Mouse (Mus musculus) Patski (cell line): ENCODE measurements at regions not wholly inside any gene's neighbourhood (a gene's known extent, or its start where the extent isn't known, plus 50 kb on each side); places are given as distances from the start of the nearest gene placed in this dataset.

ENCODE experiments used
- ATAC-seq: fragments of 100-300 bp; one replicate; pipeline ENCODE4 v1.8.0; 2021
- CTCF ChIA-PET: fragments of 350-600 bp; sonication (Branson Sonifier 250); formaldehyde crosslinking; loops from one replicate; lab custom pipeline; 2022; ENCODE audit warnings: inconsistent platforms; lab: Charles Lee
- POLR2A ChIA-PET: fragments of 350-600 bp; sonication (Branson Sonifier 250); formaldehyde crosslinking; loops from one replicate; lab custom pipeline; 2022; ENCODE audit warnings: antibody characterized with exemption, inconsistent platforms; lab: Charles Lee
- DNase-seq: peaks from one replicate; pipeline ENCODE4 v3.0.0-alpha.2; 2011; ENCODE audit warnings: low read depth, low spot score
- H3K27me3 ChIP-seq: fragments of 371-371 bp; one replicate; pipeline ENCODE4 v1.5.1; 2021
- CTCF ChIP-seq: fragments of 100-300 bp; IDR thresholded peaks from one replicate; pipeline ENCODE4 v1.5.1; 2021
- in situ Hi-C: fragments of 300-500 bp; cut with MboI; formaldehyde crosslinking; loops from 3 replicates; pipeline ENCODE4 v1.11.1; 2018; ENCODE audit warnings: low pct_unique_long_range_greater_than_20kb, mixed read lengths

GRCm38 (mm10) chr16:78170627-78171605, 130.4 kb upstream of the Cxadr start:
- CTCF ChIA-PET, result interaction anchor here (0.6 kb wide), 1 partner anchor 998 kb away, joined by 3 read pairs; no protein-coding TSS in a partner anchor
- no peak for TF ChIP-seq CTCF
- H3K27me3 ChIP-seq, result peaks cover 13% of the 10 kb centered on the region
- DNase-seq (no peak), ATAC-seq (no peak)
- in situ Hi-C loops, result loop anchor here (25.0 kb wide), 2 partner anchors 634 to 734 kb away; no protein-coding TSS in a partner anchor
- POLR2A ChIA-PET, result no interaction called here

DNA sequence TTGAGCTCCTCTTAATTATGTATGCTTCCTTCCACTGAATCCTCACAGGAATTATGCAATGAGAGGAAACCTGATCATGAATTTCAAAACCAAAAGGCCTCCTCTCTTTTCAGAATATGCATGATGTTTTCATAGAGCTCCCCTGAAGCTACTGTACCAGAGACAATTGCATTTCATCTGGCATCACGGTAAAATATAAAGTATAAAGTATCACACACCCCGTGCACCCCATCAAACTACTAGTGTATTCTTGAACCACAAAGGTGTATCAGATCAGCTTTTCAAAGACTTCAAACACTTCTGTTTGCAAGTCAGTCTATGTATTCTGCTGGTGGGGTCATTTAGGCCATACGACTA, 144.4 kb upstream of the Cxadr start:
- no peak for ATAC-seq
- CTCF ChIA-PET, result interaction anchor here (0.8 to 1.7 kb wide), 5 partner anchors 9 to 1032 kb away, joined by 3 to 8 read pairs (median 3); no protein-coding TSS in a partner anchor
- H3K27me3 ChIP-seq, result peaks cover 61% of the 10 kb centered on the region
- TF ChIP-seq CTCF, result peak; percentile 3
- in situ Hi-C loops, result loop anchor here (5.0 to 25.0 kb wide), 3 partner anchors 620 to 1030 kb away; no protein-coding TSS in a partner anchor
- no peak for DNase-seq
- POLR2A ChIA-PET, result no interaction called here

- POLR2A ChIA-PET, result no interaction called here
- DNase-seq (no peak), ATAC-seq (peak; percentile 47)
- peaks cover 63% of the 10 kb centered on the region for H3K27me3 ChIP-seq
- in situ Hi-C loops, result loop anchor here (5.0 to 25.0 kb wide), 3 partner anchors 619 to 1029 kb away; no protein-coding TSS in a partner anchor
- TF ChIP-seq CTCF, result peak; percentile 52
- CTCF ChIA-PET, result interaction anchor here (0.8 to 1.7 kb wide), 5 partner anchors 8 to 1032 kb away, joined by 3 to 8 read pairs (median 3); no protein-coding TSS in a partner anchor
Observed at GRCm38 (mm10) chr16:78156138-78156875, 145.0 kb upstream of the Cxadr start.

- POLR2A ChIA-PET, result no interaction called here
- CTCF ChIA-PET, result no interaction called here
- TF ChIP-seq CTCF, result no peak
- in situ Hi-C loops, result loop anchor here (25.0 kb wide), 2 partner anchors 617 to 717 kb away; no protein-coding TSS in a partner anchor
- ATAC-seq (no peak), DNase-seq (no peak)
- H3K27me3 ChIP-seq, result peaks cover 62% of the 10 kb centered on the region
Observed at GRCm38 (mm10) chr16:78153899-78154605, 147.2 kb upstream of the Cxadr start.

- in situ Hi-C loops, result no loop called here
- H3K27me3 ChIP-seq, result peaks cover 14% of the 10 kb centered on the region
- ATAC-seq (no peak), DNase-seq (no peak)
- POLR2A ChIA-PET, result no interaction called here
- CTCF ChIA-PET, result no interaction called here
- TF ChIP-seq CTCF, result no peak
Observed at GRCm38 (mm10) chr16:78144146-78144545, 157.1 kb upstream of the Cxadr start.

DNA sequence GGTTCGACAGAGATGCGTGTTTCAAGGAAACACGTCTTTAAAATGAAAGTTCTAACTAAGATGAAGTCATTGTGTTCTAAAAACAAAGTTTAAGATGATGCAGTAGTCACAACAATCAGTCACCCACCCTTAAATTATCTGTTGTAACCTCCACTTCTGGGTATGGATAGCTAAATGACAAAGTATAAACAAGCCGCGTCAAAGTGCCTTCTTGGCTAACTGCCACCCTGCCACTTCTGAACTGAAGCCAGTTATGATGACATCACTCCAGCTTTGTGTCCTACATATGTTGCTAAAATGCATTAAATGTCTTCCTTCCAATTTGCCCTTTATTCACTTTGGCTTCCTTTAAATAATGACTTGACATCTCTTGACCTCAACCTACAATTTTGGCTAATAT, 165.8 kb upstream of the Cxadr start:
- ChIA-PET POLR2A (no interaction called here), CTCF (no interaction called here)
- DNase-seq (no peak), ATAC-seq (no peak)
- peaks cover 36% of the 10 kb centered on the region for H3K27me3 ChIP-seq
- in situ Hi-C loops, result no loop called here
- TF ChIP-seq CTCF, result no peak

DNA sequence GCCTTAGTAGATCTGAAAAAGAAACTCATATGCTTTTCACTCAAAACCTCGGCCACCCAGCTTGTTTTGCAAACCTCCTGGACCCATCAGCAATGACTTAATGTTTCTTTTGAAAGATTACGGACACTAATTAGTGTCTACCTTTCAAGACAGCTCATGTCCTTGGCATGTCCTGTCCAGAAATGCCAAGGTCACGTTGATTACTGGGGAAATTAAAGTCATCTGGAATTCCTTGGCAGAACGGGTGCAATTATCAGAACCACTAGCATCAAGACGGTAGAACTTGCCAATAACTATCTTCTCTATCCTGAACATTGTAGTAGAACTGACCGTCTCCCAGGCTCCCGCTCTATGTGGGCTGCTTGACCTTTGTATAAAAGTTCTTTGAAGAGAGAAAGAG, 166.8 kb upstream of the Cxadr start:
- CTCF ChIA-PET, result no interaction called here
- no peak for TF ChIP-seq CTCF
- ATAC-seq, result no peak

GRCm38 (mm10) chr16:78121668-78122067, 179.6 kb upstream of the Cxadr start:
- ChIA-PET POLR2A (no interaction called here), CTCF (no interaction called here)
- in situ Hi-C loops, result no loop called here
- peaks cover 15% of the 10 kb centered on the region for H3K27me3 ChIP-seq
- DNase-seq (no peak), ATAC-seq (no peak)
- TF ChIP-seq CTCF, result no peak

More for the DNA sequence above, 166.8 kb upstream of the Cxadr start:
- DNase-seq, result no peak
- in situ Hi-C loops, result no loop called here
- POLR2A ChIA-PET, result no interaction called here
- peaks cover 29% of the 10 kb centered on the region for H3K27me3 ChIP-seq

DNA sequence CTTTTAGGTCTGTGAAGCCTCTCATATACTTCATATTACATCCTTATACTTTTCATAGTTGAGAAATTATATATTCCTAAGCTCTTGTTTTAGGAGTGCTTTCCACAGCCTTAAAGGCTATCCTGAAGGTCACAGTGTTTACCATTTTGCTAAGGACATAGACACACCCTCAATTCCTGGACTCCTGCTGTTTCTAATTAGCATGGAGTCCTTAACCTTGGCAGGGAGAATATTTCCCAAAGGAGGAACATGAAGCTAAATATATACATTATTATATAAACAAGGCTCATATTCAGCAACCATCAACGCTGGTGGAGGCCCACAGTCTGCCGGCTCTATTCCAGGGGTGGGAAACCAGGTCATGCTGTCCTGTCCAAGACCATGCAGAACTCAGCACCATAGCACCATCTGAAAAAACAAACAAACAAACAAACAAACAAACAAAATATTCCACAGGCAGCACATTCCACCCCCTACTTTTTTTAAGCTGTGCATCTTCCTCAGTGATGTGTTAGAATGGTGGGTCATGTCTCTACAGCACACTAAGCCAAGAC, 180.9 kb upstream of the Cxadr start:
- H3K27me3 ChIP-seq, result peaks cover 4% of the 10 kb centered on the region
- no peak for TF ChIP-seq CTCF
- in situ Hi-C loops, result no loop called here
- DNase-seq, result no peak
- ChIA-PET CTCF (no interaction called here), POLR2A (no interaction called here)
- ATAC-seq, result no peak

DNA sequence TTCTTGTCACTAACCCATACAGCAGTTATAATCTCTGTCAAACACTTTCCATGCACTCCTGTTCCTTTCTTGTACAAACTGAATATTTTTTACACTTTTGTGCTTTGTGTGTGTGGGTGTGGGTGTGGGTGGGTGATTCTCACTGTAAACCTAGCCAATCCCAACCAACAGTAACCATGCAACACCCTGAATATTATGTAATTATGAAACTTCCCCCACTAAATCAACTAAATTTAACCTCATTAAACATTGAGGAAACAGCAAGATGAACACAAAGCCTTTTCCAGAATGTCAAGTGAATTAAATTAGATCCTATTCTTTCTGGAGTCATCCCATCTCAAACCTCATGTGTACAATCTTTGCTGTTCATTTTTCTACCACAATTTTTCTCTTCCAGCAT, 197.0 kb upstream of the Cxadr start:
- CTCF ChIA-PET, result interaction anchor here (1.3 kb wide), 1 partner anchor 11 kb away, joined by 3 read pairs; no protein-coding TSS in a partner anchor
- ATAC-seq (no peak), DNase-seq (no peak)
- POLR2A ChIA-PET, result no interaction called here
- TF ChIP-seq CTCF, result no peak
- H3K27me3 ChIP-seq, result peaks cover 28% of the 10 kb centered on the region
- in situ Hi-C loops, result no loop called here
